Mouse (Mus musculus) olfactory bulb, adult 2 months (tissue): ENCODE data around the gene Gjb6.

Source experiments
- CTCF ChIP-seq: fragments of 200-500 bp; IDR thresholded peaks from 2 replicates; pipeline ENCODE4 v1.5.1; 2012; ENCODE audit warnings: low read depth, mild to moderate bottlenecking, low read length, moderate library complexity; ENCODE audit not compliant: insufficient read depth
- POLR2A ChIP-seq: fragments of 200-500 bp; IDR thresholded peaks from 2 replicates; pipeline ENCODE4 v1.6.1; 2012; ENCODE audit warnings: mild to moderate bottlenecking, low read depth, low read length, moderate library complexity; ENCODE audit not compliant: insufficient read depth

DNA sequence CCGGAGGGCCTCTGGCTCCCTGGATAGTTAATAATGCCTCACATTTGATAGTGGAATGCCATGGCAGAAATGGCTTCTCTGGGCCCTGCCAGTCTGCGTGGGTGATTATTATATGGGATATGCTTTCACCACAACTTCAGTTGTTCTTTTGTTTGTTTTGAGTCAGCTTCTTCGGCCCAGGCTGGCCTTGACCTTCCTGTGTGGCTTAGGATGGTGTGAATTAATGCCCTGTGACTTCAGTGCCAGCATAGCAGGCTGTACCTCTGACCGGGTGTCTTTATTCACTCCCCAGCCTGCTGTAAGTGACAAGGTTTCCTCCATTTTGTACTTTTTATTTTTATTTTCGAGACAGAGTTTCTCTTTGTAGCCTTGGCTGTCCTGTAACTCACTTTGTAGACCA is 25.5 kb downstream of the Gjb6 start:
- no peak for TF ChIP-seq CTCF
- TF ChIP-seq POLR2A = no peak
